Mouse (Mus musculus) megakaryocyte, adult 5-6 weeks (primary cell): ENCODE measurements around the gene Naa15. TPM values are rescaled to one million over a fixed set of nuclear protein-coding genes. Genes with fewer than 3 reads are reported as not detected.
A peak's percentile ranks its signal among the peaks of the same experiment; 100 is the strongest.
"Not testable (repeated sequence)": the region's sequence is repeated elsewhere in the genome, so short reads cannot be mapped to it uniquely, and the experiment has no call there.

Experiments
- ATAC-seq: 2 replicates; pipeline ENCODE4 v1.8.0; 2016; ENCODE audit warnings: mild to moderate bottlenecking, inconsistent platforms; ENCODE audit not compliant: poor library complexity, severe bottlenecking
- total RNA-seq, 2 experiments: library from RNA; stranded (forward) in 1 of 2; stranded (reverse) in 1 of 2; fragments of 153-499, 151-499 nt in 1 of 2; fragments of 221-1000, 200-1000 nt in 1 of 2; gene quantifications; 2 replicates each; pipeline versions ENCODE4 v1.2.3 to v1.2.4; 2015 to 2017

Naa15 gene
- total RNA-seq, 2 experiments from 2014 or later, result 50.3 to 61.9 TPM

DNA sequence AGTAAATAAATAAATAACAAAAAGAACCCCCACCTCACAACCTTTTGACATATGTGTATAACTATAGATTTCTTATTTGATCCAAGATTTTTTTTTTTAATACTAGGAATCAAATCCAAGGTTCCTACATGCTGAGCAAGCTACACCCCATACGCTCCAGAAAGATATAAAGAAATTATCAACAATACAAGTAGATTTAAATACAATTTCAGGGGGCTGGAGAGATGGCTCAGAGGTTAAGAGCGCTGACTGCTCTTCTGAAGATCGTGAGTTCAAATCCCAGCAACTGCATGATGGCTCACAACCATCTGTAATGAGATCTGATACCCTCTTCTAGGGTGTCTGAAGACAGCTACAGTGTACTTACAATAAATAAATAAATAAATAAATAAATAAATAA, 21.9 kb upstream of the Naa15 start:
- not testable (repeated sequence) for ATAC-seq

DNA sequence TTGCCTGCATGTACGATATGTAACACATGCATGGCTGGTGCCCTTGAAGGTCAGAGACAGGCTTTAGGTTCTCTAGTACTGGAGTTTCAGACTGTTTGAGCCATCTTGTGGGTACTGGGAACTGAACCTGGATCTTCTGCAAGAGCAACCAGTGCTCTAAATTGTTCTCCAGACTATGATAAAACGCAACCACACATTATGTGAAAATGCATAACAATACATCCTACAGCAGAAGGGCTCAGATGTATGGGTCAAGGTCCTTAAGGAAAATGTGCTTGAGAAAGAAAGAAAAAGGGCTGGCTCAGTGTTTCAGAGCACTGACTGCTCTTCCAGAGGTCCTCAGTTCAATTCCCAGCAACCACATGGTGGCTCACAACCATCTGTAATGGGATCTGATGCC, 21.3 kb upstream of the Naa15 start:
- ATAC-seq, result no peak

DNA sequence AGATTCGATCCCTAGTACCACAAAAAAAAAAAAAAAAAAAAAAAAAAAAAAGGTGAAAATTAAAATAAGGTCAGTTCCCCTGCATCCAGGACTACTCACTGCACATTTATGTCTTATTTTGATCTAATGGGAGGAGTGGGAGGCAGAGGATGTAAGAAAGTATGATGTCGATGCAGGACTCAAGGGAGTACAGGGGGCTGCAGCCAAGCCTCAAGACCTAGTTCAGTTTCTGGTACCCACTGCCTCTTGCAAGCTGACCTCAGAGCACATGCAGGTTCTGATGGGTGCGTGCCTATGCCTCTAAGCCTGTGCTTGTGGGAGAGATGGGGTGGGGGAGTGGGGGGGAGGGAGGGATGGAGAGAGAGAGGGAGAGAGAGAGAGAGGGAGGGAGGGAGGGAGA, 20.1 kb upstream of the Naa15 start:
- no peak for ATAC-seq

DNA sequence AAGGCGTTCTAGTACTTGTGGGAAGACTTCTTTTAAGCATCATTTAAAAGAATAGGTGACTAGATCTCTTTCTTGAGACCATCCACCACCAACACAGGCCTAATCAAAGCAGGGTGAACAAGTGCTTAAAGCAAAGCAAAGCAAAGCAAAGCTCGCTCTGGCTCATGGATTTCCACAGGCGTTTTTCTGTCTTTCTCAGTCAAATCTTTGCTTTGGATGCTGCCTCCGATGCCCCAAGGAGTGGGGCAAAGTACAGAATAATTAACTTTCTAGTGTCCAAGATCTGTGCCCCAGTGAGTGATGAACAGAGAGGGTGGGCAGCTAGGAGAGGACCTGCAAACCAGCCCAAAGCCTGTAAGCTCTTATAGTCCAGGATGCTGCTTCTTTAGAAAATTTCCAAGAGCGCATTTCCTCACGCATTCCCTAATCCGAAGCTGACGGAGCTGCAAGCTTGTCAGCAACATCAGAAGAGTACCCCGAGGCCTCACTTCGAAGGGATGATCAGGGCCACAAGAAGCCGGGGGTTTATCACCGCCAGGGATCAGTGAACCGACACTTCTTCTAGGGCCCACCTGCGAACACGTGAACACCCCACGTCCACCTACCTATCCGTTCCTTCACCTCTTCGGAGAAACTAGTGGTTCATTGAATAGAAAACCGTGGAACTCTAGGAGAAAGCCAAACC, 19.3 kb upstream of the Naa15 start:
- no peak for ATAC-seq

DNA sequence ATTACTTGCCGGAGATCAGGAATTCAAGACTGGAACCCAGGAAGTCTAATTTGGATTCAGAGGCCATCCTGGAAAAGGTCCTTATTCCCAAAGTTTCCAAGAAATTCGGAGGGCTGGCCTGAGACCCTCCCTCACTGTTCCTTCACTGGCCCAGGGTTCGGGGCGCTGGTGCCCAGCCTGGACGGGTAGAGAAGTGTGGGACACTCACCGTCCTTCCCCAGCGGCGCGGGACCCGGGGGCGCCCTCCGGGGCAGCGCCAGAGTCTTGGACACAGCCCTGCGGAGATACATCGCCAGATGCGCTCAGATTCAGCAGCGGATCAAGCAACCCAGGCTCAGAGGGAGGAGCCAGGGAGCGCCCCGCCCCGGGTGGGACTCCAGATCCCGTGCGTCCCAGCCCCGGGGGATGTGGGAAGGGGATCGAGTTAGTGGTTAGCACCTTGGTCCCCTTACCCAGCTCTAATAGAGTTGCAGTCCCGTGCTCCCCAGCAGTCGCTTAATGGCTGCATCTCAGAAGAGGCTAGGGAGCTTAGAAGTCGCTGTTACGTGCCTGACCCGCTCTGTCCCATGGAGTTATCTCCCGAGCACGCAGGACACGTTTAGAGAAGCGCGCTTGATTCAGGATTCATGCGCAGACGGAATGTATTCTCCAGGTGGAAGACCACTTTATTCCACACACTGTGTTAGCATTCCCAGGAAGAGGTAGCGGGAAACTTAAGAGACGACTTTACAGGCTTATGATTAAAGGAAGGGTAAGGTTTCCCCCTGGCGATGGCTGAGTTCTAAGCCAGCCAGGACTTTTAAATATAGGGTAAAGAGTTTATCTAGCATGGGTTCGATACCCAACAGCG, 18.5 kb upstream of the Naa15 start, which contains the start of gene Mgarp:
TSS of gene Mgarp (minus strand) at position 520 of the 850 bp plus-strand sequence.
- ATAC-seq, result peak; percentile 95

DNA sequence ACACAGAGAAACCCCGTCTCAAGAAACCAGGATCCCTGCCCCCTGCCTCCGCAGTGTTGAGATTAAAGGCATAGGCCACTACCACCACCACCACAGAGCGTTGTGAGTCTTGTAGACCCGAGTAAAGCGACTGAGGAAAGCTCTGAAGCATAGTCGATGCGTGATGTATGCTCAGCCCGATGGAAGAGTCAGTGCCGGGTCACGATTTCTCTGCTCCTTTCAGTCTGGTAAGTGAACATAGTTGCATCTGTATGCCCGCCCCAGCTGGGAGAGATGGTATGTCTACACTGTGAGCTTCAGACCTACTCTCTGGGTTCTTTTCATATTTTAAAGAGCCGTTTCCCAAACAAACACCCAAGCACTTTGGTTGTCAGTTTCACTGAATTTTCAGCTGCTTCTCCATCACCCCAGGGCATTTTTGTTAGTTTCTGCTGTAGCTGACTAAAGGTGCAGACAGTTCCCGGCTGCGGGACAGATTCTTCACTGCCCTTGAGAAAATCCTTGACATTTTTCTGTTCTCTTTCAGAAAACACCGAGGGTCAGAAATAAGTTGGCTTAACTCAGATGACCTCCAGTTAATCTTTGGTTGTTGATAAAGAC, 17.1 kb upstream of the Naa15 start:
- ATAC-seq, result no peak

DNA sequence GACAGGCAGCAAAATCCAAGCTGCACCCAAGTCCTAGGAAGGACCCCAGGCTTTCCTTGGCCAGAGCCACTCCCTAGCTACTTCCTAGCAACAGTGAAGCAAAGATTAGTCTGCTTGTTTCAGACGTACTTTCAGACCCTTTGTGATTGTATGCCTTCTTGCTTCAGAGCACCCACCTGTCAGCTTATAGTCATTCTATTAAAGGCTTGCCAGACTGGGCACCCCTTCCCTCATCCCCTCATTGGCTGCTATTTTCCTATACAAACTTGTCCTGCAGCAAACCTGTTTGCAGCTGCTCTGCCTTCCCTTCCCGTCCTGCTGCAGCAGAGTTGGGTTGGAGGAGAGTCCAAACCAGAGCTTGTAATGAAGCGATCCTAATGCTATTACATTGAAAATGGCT, 16.3 kb upstream of the Naa15 start:
- no peak for ATAC-seq

DNA sequence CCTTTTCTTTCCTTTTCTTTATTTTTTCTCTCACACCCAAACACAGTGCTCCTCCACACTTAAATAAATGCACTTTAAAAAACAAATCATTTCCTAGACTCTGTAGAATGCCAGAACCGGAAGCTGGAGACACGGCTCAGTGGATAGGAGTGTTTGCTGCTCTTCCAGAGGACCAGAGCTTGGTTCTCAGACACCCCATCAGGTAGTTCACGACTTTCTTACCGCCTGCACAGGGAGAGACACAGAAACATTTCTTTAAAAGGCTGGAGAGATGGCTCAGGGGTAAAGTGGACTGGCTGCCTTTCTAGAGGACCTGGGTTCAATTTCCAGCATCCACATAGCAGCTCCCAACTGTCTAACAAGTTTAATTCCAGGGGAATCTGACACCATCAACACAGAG, 15.4 kb upstream of the Naa15 start:
- no peak for ATAC-seq

DNA sequence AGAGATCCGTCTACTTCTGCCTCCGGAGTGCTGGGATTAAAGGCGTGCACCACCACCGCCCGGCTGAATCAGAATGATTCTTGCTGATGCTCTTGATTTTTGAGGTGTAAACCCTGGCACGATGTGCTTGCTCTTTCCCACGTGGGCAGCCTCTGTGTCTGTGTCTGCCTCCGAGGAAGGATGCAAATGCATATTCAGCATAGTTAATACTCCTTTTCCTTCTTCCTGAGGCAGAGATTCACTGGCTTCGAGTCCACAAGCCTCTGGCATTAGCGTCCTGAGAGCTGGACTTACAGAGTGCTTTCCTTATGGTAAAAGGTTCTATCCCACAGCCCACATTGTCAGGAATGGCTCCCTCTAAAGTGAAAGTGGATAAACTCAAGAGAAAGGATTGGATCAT, 14.3 kb upstream of the Naa15 start:
- ATAC-seq, result no peak

DNA sequence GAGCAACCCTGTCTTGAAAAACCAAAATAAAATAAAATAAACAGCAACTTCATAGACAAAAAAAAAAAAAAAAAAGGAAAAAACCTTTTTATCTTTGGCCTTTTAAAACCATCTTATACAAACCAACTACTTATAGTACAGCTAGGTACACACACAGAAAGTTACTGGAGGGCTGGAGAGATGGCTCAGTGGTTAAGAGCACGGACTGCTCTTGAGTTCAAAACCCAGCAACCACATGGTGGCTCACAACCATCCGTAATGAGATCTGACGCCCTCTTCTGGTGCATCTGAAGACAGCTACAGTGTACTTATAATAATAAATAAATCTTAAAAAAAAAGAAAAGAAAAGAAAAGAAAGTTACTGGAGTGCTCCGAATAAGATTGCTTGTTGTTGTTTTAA, 12.9 kb upstream of the Naa15 start:
- ATAC-seq, result not testable (repeated sequence)

DNA sequence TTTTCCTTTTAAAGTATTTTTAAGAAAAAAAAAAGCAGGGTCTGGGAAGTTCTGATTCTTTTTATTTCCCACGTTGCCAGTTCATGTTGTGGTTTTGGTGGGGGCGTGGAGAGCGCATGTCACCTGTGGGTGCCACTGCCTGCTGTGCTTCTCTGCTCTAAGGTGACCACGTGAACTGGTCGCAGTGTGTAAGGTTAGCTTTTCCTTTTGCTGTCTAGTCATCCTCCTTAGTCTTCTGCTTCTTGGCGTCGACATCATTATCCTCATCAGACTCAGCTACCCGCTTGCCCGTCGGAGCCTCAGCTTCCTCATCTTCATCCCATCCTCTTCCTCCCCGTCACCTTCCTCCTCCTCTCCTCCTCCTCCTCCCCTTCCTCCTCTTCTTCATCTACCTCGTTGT, 12.3 kb upstream of the Naa15 start:
- no peak for ATAC-seq

DNA sequence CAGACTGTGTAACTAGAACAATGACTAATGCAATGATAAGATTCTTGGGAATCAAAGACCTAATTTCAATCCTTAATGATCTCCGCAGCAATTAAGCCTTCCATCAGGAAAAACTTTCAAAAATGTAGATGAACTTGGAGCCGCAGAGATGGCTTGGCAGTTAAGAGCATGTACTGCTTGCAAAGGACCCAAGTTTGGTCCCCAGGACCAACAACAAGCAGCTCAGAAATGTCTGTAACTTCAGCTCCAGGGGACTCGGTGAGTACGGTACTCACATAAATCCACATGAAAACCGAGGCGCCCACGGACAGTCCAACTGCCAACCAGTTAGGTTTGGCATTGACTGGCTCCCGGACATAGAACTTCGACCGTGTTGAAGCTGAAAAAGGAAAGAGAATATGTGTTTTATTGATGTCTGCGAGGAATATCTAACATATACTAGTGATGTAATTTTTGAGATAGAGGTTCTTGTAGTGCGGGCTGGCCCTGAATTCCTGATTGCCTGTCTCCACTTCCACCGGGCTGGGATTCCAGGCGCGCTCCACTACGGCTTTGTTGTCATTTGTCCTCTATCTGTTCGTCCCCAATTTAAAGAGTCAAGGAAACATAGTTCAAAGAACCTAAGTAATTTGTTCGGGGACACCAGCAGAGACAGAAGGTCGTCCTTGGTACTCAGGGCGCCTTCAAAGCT, 6.9 kb upstream of the Naa15 start:
- peak; percentile 11; the same call in 1 of the 2 replicates for ATAC-seq

DNA sequence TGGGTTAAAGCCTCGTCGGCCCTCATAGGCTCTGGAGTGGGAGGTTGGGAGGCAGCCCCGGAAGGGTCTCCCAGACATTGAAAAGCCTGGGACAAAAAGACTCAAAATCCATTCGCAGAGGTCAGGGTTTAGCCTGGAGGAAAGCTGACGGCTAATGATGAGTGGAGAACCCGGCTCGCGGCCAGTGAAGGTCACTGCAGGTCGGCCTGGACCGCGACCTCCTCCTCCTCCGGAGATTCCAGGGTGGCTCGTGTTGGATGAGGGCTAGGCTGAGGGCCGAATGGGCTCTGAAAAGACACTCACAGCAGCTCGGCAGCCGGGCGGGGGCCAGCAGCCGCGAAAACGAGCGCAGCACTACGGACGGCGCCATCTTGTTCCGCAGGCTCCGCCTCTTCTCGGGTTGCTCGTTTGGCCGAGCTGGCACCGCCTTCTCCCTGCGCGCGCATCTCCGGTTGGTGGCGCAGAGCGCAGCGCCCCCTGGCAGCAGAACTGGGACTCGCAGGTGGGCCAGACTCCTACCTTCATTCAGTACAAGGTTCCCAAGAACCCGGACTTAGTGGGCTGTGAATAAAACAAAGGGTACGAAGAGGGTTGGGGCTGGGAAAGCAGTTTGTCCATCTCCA, 6.3 kb upstream of the Naa15 start, which contains the start of gene Ndufc1:
TSS of gene Ndufc1 (minus strand) at position 428 of the 623 bp plus-strand sequence.
- ATAC-seq, result peak; percentile 99

DNA sequence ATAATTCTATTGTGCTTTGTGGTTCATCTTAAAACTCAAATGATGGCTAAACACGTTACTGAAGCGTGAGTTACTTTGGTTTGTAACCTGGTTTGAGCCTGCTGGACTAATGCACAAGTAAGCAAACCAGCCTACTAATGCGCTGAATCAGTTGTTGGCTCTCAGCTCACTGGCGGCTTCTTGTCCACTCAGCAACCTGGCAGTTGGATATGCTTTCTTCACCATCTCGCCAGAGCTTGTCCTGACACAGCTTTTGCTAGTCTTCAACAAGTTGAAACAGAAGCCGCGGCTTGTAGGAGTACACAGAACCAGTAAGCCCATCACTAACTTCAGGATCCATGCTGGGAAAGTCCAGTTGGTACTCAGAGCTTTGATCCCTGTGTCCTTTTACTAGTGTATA, 2.5 kb upstream of the Naa15 start:
- ATAC-seq, result no peak

DNA sequence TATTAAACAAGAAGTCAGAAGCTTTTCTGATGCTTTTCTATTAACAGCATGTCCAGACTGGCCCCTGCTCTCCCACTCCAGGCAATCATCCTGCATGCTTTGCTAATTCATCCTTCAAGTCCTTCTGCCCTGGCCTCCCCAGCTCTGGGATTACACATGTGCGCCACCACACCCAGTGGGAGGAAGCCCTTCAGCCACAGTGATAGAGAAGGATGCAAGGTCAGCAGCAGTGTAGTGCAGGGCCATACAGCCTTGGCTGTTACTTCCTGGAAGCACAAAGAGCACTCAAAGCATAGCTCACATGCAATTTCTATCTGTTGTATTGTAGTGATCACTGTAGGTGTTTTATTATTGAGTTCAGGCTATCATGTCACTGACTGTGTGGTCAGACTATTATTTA, 1.7 kb upstream of the Naa15 start:
- no peak for ATAC-seq

DNA sequence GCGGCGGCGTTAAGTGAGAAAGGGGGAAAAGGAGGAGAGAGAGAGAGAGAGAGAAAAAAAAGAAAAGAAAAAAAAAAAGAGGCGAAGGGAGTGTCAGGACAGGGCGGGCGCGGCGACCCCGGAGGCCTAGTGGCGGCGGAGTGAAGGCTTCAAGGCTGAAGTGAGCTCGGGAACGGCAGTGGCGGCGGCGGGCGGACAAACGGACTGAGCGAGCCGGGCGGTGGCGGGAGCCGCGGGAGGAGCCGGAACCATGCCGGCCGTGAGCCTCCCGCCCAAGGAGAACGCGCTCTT, 1.1 kb downstream of the Naa15 start:
- peak; percentile 46 for ATAC-seq

DNA sequence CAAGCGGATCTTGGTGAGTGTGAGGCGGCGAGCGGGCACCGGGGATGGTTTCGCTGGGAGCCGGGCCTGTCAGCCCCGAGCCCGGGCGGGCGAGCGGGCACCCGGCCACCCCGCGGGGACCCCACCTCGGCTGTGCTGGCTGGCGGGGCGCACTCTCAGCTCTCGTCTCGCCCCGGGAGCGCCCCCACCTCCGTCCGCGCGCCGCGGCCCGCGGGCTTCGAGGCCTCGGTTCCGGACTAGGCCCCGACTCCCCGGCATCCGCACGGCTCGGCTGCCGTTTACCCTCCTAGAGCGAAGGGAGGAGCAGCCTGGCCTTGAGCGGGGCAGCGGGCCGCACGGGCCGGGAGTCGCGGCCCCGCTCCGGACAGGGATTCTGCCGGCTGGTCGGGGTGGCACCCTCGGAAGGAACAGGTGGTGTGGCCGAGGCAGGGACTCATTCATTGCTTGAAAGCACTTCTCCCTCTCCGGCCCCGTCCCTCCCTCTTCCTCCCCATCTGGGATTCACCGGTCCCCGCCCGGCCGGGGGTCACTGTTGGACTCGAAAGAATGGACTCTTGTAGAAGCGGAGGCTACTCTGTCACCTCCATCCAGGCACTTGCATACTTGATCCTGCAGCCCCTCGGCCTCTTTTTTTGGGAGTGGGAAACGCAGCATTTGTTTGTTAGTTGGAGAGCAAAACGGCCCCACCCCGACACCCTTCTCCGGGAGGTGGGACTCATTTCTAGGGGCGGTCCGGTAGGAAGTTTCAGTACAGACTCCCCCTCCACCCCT, 1.6 kb downstream of the Naa15 start:
- ATAC-seq, result peak; percentile 29

DNA sequence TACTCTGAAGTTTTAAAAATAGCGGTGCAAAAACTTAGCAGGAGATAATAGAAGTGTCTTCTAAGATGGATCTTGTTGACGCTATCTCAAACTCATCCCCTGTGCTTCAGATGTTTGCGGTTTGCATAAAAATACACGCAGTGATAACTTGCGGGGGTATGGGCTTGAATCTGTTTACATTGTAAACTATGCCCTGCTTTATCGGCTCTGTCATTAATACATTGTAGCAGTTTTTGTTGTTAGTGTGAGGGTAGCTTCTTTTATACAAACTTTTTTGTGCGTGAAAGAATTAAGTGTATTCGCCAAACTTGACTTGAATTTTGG, 2.1 kb downstream of the Naa15 start:
- no peak for ATAC-seq

DNA sequence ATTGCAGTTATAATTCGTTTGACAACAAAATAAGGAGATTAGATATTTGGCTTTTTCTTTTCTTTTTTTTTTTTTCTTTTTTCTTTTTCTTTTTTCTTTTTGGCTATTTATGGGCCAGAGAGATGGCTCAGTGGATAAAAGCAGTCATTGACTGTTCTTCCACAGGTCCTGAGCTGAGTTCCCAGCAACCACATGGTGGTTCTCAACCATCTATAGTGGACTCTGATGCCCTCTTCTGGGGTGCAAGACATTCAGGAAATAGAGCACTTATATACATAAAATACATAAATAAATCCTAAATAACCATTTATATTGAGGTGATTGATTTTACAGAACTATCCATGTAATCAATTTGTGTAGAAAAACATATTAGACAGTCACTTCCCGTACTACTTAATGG, 2.5 kb downstream of the Naa15 start:
- ATAC-seq, result no peak

DNA sequence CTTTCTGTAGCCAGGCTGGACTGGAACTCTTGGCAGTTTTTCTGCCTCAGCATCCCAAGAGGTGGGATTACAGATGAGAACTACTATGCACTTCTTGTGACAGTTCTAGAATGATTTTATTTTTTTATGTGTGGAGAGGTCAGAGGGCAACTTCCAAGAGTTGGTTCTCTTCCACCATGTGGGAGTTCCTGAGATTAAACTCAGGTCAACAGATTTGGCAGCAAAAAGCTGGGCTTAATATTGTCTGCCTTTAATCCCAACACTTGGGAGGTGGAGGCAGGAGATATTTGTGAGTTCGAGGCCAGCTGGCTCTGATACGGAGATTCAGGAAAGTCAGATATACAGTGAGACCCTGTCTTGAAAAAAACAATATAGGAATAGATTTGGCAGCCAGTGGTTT, 3.0 kb downstream of the Naa15 start:
- no peak for ATAC-seq
